In the genomic region with DNA sequence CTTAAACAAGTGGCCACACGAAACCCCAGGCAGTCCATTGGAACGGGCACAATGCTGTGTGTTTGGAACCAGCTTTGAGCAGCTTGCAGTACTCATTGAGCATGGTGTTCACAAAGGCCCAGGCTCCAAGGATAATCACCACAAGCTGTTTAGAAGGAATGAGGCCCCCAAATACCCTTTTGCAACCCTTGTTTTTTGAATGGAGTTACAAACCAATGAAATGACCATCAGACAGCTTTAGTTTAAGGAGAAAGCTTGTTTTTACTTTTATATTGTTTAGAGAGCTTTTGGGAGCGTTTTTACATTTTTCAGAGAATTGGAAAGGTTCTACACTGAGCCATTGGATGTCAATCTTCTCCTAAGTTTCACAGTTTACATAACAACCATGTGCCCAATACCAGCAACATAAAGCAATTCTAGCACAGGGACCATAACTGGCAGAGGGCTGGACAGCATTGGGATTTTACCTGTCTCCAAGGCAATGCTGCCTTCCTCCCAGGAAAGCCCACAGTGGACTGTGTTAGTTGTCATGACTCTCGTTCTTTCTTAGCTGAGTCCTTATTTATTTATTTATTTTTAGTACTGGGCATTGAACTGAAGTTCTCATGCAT, we compare ENCODE assay signal across 16 mouse cellular contexts.
DNase-seq lines count a peak whose midpoint lies in the region; ATAC-seq lines count a peak whose summit lies in the region.
"Had no signal": no experiment of that assay in that cellular context is flagged by ENCODE, and none has a peak within 500 bp of the region (broad histone marks: within the 10 kb centered on the region; RNA-seq: fewer than 3 reads in every experiment).

No protein-coding gene starts in this region.

- WGBS in hindbrain, embryonic 13.5 days: 25% methylated on average over 4 of the region's 4 CpGs
- WGBS in neural tube, embryonic 14.5 days: 25% methylated on average over 4 of the region's 4 CpGs

- DNase-seq in layer of hippocampus, postnatal 10 days (ENCODE audit: low spot score in 2 of 2): peak; percentile 29 to 44
- no peak for DNase-seq in layer of hippocampus, adult 18-20 months (ENCODE audit: low spot score in 2 of 2)
- DNase-seq in embryo, embryonic 9.5 days (ENCODE audit: extremely low spot score): peak; percentile 20
- DNase-seq in thymus, postnatal 25 days: no peak
- no peak for DNase-seq in testis, postnatal 10 days (ENCODE audit: low spot score)
- DNase-seq: adrenal gland, postnatal 25 days; cerebellum, adult 11 months; heart, adult 2 months; heart, postnatal 10 days; kidney, postnatal 25 days had no signal

- no peaks in the 10 kb centered on the region for H3K9me3 ChIP-seq in hindbrain, embryonic 13.5 days
- no peaks in the 10 kb centered on the region for H3K9me3 ChIP-seq in neural tube, embryonic 14.5 days (ENCODE audit: control insufficient read depth, low read length)
- H3K9me3 ChIP-seq: G1E; limb, embryonic 15.5 days; lung, embryonic 15.5 days had no signal

- no peak overlapping the region for H3K4me2 ChIP-seq in hindbrain, embryonic 13.5 days
- no peak overlapping the region for H3K4me2 ChIP-seq in neural tube, embryonic 14.5 days (ENCODE audit: low read depth, low read length)
- H3K4me2 ChIP-seq: limb, embryonic 15.5 days; lung, embryonic 15.5 days had no signal

- peak; percentile 83; the same call in 1 of the 2 replicates for ATAC-seq in hindbrain, embryonic 13.5 days (ENCODE audit: low FRiP score)
- peak; percentile 75; the same call in 1 of the 2 replicates for ATAC-seq in neural tube, embryonic 14.5 days (ENCODE audit: low read depth)
- ATAC-seq: intestine, embryonic 16.5 days had no signal

- peaks cover 13% of the 10 kb centered on the region for H3K4me1 ChIP-seq in hindbrain, embryonic 13.5 days (replicated peaks)
- H3K4me1 ChIP-seq in neural tube, embryonic 14.5 days (ENCODE audit: control insufficient read depth, insufficient read depth, low read length): no peaks in the 10 kb centered on the region; the same call in 1 of the 2 replicates
- H3K4me1 ChIP-seq: limb, embryonic 15.5 days; lung, embryonic 15.5 days had no signal

- H3K36me3 ChIP-seq in hindbrain, embryonic 13.5 days: no peaks in the 10 kb centered on the region
- no peaks in the 10 kb centered on the region for H3K36me3 ChIP-seq in neural tube, embryonic 14.5 days (ENCODE audit: control insufficient read depth, insufficient read depth, low read length)
- H3K36me3 ChIP-seq: G1E; limb, embryonic 15.5 days; lung, embryonic 15.5 days had no signal

- no peak overlapping the region for H3K9ac ChIP-seq in hindbrain, embryonic 13.5 days
- H3K9ac ChIP-seq in neural tube, embryonic 14.5 days (replicated peaks; ENCODE audit: low read depth, low read length): no peak overlapping the region
- H3K9ac ChIP-seq: limb, embryonic 15.5 days; lung, embryonic 15.5 days had no signal

- H3K27ac ChIP-seq in hindbrain, embryonic 13.5 days: no peak overlapping the region
- H3K27ac ChIP-seq in neural tube, embryonic 14.5 days (ENCODE audit: low read depth, low read length): no peak overlapping the region
- H3K27ac ChIP-seq: heart, adult 2 months; limb, embryonic 15.5 days; lung, embryonic 15.5 days had no signal

- no peaks in the 10 kb centered on the region for H3K27me3 ChIP-seq in hindbrain, embryonic 13.5 days
- H3K27me3 ChIP-seq in neural tube, embryonic 14.5 days (ENCODE audit: control insufficient read depth, insufficient read depth, low read length): no peaks in the 10 kb centered on the region
- H3K27me3 ChIP-seq: limb, embryonic 15.5 days; lung, embryonic 15.5 days had no signal

- no peak overlapping the region for H3K4me3 ChIP-seq in hindbrain, embryonic 13.5 days
- no peak overlapping the region for H3K4me3 ChIP-seq in neural tube, embryonic 14.5 days (ENCODE audit: low read depth, low read length)
- H3K4me3 ChIP-seq: heart, adult 2 months; limb, embryonic 15.5 days; lung, embryonic 15.5 days had no signal

Comparison
In these comparisons a context has a peak if more than half of its experiments do, and no peak if none do; other contexts are left out.
1. DNase-seq: peak in layer of hippocampus, postnatal 10 days (2 of 2) and embryo, embryonic 9.5 days (single experiment); none in layer of hippocampus, adult 18-20 months (0 of 2), thymus, postnatal 25 days (single experiment) and testis, postnatal 10 days (single experiment).